Mouse (Mus musculus) ES-CJ7 (cell line): Measurements from ENCODE around the gene Mycbpap.

Source experiments
- DNase-seq: peaks from one replicate; pipeline ENCODE4 v3.0.0; 2011; ENCODE audit warnings: low read depth, low spot score

Gene Mycbpap

DNA sequence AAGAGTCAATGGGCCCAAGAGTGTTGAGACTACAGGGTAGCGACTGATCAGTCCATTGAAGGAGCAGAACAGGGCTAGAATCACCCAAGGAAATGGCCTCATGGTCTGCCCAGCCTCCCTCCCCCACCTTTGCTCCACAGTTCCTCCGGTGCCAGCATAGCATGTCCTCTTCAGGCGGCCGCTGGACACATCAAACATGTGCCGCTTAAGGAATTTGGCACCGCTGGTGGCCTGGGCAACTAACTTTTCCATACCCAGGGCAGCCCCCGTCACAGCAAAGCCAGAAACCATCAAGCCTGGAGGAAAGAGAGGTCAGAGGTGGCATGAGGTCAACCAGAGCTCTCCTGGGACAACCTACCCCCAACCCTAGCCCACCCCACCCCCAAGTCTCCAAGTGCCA, 39.6 kb downstream of the Mycbpap start:
- no peak for DNase-seq

DNA sequence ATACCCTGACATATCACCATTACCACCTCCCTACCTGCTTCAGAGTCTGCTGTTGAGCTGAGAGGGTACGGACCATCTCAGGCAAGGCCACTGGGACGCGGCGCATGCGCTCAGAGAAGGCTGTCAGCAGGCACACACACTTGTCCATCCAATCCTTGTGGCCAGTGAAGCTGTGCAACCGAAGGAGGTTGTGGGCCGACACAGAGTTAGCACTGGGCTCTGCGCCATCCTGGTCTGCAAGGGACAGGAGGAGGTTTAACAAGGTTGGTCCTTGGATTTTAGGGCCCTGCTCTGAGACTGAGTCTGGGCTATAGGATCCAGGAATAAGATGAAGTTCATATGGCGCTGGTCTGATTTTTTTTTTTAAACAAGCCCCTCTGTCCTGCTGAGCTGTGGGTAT, 41.2 kb downstream of the Mycbpap start:
- no peak for DNase-seq

DNA sequence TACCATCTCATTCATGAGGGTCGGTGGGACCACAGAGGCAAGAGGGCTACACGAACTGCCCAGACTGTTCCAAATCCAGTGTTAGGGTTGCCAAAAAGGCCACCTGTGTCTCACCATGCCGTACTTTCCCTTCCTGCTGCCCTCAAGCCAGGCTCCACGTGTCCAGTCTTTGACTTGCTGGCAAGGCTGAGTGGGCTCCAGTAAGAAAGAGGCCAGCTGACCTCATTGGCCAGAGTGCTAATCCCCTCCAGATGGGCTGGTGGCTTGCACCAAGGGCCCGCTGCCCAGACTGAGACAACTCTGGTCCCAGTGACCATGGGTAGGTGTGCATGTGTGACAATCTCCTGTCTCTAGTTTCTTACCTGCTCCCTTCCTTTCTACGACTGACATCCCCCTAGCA, 43.9 kb downstream of the Mycbpap start:
- no peak for DNase-seq

DNA sequence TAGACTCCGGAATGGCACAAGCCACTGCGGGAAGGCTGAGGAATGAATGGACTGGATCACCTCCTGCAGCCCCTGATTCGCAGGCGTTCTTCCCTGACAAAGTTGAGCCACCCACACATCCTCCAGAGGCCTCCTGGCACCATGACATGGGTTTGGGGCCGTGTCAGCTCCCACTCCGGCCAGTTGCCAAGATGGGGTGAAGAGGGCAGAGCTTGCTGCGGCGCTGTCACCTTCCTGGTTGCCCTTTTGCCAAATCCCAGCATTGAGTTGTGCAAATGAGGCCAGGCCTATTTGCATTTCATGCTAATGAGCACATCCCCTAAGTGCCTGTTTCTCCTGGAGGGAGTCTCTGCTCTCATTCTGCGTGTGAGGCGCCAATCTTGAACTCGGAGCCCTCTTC, 45.8 kb downstream of the Mycbpap start:
- DNase-seq, result no peak

DNA sequence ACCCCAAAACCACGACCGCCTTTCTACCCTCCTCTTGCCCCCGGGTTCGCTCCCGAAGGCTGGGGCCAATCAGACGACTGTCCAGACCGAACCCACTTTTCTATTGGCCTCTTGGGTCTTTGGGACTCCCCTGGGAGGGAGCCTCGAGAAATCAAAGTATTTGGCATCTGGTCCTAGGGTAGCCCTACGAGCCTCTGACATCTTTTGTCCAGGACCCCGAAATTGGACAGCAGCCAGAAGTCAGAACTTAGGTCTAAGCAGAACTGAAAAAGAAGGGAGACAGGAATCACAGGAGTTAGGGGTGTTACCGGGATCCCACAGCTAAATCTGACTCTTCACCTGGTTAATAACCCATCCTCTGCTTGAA, 47.0 kb downstream of the Mycbpap start:
- peak; percentile 20 for DNase-seq

DNA sequence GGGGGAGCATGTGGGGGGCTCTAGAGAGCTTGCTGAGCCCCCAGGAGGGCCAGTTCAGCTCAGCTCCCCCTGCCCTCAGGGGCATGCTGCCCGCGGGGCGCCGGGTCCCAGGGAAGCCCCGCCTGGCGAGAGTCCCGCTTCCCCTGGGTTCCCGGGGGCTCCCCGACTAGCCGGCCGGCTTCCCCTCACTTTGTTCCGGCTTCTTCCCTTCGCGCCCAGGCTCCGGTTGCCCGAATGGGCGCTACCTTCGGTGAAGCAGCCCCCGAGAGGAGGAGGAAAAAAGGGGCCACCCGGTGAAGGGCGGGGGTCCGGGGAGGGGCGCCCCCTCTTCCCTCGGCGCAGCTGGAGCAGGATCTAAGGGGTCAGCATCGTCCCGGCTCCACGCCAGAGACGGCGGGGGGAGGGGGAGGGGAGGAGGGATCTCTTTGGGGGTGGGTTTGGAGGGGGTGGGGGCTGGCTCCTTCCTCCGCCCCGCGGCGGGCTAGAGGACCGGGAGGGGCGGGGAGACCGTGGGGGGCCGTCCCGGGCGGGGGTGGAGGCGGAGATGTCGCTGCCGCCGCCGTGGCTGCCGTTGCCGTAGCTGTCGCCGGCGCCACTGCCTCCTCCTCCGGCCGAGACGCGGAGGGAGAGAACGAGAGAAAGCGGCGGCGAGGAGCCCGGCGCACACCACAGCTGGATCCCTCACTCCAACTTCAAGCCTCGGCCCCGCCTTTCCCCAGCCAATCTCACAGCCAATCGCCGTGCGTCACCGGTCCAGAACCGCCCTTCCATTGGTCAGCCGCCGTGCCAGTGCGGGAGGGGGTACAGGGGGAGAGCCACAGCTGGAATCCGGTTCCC, 47.6 kb downstream of the Mycbpap start, which contains the start of gene Cacna1g:
Gene Cacna1g (minus strand): TSS at position 492 of the 837 bp plus-strand sequence.
- peak; percentile 82 for DNase-seq

DNA sequence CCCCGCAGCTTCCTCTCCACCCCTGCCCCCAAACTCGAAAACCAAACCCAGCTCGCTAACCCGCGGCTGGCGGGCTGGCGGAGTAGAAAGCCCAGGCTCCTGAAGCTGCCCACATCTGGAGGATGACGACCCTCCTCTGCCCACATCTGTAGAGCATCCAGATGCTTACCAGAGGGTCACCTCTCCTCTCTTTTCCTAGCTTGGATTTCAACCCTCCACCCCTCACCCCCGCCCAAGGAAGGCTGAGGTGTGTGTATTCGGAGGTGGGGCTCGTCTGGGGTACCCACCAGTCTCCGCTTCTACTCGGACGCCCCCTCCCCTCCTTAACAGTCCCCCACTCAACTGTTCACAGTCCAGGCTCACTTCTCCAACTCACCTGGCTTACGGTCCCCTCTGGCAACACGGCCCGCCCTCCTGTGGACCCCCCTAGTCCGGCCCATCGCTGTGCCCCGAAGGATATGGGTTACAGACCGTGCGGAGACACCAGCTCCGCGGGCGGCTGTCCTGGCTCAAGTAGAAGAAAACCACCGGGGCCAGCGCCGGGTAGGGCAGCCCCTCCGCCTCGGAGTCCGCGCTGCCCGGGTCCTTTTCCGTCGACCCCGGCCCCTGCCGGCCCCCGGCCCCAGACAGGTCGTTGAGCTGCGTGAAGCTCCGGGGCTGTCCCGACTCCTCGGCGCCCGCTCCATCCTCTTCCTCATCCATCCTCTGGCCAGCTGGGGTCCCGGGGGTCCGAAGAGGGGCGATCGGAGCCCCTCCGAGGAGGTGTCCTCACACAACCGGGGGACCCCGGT, 48.4 kb downstream of the Mycbpap start:
- DNase-seq, result no peak

DNA sequence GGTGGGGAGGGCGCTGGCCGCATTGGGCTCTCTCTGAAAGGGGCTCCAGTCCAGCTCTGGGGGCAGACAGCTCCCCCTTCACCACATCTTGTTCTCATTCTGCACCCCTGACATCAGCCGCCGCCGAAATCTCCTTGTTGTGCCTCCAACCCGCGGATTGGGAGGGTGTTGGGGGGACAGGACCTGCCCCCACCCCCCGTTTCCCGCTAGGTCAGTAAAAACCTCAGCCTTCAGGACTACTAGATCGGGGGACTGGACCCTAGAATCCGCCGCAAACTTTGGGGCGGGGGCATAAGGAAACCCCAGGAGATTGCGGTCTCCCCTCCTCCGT, 49.0 kb downstream of the Mycbpap start:
- DNase-seq, result no peak

DNA sequence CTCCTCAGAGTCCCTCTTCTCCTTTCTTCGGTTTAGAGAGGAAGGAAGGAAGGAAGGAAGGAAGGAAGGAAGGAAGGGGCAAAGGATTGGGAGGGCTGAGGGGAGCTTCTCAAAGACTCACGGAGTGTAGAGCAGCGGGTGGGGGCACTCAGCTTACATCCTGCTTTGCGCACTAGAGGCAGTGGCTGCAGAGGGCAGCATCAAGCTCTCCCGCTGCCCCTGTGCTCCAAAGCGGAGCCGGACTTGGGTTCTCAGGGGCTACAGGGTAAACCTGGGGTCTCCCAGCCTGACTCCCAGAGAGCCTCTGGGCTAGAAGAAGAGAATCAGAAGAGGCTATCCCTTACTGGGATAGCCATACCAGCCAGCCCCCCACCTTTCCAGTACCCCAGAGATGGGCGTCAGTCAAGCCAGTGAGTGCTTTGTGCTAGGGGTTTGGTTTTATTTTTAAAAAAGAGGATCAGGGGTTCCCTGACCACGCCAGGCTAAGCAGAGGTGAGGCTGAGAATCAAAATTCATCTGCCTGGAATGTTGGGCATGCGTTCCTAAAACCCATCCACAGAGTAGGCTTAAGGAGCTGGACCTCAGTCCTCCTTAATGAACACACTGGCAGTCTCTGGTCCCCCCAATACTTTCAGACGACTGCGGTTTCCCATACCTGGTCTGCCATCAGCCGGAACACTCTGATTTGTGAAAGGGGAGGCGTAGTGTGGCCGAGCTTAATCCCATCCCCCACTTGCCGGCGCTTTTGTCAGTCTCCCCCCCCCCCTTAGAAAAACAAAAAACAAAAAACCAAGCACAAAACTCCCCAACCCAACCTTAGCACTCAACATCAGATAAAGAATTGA, 49.6 kb downstream of the Mycbpap start:
- DNase-seq, result no peak

DNA sequence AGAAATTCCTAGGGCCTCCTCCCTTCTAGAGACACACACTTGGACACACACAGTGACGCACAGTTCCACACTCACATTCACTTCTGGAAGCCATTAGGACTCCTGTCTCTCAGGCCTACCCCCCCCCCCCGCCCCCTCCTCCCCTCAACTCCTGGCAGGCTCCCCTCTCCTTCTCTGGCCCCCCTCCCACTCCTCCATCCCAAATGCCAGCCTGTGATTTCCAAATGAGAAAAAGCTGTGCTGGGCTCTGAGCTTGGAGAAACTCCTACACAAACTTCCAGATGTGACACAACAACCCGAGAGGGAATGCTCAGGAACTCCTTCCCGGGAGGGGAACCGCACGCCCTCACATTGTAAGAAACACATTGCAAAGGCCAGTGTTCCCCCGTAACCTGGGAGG, 51.2 kb downstream of the Mycbpap start:
- no peak for DNase-seq

DNA sequence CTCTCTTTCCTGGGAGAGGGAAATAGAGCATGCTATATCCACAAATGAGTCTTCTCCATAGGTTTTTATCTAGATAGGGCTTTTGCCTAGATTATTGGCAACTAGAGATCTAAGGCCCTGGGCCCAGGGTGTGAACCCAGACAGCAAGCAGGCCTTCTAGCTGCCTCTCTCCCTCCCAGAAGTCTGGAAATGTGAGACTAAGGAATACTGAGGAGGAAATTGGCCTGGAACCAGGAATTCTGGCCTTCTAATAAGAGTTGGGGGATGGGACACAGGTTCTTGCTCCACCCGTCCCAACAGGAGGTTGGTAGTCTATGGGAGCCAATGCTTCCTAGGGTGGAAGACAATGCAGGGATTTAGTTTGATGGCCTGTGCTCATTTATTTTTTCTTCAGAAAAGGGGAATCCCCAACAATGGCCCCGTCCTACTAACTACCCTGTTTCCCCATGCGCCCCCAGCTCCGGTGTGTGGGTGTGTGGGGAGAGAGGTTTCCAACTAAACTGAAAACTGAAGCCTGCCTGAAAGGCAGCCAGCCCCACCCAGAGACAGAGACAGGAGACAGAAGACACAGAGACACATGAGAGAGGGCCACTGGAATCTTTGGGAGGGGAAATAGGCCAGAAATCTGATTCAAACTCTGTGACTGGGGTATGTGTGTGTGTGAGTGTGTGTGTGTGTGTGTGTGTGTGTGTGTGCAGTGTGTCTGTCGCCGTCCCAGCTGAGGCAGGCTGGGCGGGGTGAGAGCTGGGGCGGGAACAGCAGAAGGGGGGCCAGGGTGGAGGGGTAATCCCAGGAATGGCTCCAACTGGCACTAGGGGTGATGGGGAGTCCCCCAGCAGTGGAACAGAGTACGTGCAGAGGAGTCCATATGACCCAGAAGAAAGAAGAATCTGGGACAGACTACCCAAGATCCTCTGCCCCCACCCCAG, 52.1 kb downstream of the Mycbpap start:
- DNase-seq, result peak; percentile 25

DNA sequence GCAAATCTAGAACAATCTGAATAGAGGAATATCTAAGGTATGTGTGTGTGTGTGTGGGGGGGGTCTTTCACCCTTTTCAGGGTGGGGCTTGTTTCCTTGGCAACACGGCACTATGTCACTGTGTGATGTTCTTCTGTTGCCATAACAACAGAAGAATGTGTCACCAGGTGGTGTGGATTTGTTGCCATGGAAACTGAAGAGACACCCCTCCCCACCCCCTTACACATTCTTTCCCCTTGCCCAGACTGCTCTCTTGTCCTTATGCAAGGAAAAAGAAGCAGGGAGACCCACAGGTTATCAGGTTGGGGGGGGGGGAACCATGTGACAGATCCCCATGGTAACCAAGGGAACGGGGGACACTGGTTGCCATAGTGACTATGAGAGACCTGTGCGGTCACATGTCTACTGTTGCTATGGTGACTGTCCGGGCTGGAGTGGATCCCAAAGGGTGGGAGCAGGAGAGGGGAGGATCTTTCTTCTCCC, 52.9 kb downstream of the Mycbpap start:
- peak; percentile 70 for DNase-seq

DNA sequence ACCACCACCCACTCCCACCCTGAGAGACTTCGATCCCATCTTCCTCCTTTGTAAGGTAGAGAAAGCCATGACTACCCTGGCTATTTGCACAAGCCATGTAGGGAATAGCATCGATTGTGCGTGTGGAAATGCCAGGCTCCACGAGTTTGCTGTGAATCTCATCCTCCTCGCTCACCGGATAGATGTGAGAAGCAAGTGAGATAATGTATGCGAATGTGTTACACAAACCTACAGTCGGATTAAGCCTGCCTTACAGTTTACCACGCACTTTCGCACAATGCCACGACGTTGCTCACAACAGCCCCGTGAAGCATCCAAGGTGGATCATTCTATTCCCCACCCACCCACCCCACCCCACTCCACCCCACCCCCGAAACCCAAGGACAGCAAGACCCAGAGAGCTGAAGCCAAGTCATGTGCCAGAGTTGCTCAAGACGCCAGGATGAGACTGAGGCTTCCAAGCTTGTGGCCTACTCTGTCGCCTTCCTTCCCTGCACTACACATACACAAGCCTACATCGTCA, 55.1 kb downstream of the Mycbpap start:
- DNase-seq, result no peak

DNA sequence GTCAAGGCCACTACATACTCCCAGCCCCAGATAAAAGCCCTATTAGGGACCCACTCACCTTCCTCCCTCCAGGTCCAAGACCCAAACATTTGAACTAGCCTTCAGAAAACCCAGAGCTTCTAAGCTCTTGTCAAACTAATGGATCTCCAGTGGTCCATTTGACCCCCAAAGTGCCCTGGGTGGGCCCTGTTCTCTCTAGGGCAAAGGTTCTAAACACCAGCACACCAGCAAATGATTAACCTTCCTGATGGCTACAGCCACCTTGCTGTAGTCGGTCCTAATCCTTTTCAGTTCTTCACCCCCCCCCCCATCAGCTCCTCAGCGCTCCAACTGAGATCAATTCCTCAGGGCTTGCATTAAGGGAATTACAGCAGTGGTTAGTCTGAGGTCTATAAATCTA, 57.4 kb downstream of the Mycbpap start:
- no peak for DNase-seq

DNA sequence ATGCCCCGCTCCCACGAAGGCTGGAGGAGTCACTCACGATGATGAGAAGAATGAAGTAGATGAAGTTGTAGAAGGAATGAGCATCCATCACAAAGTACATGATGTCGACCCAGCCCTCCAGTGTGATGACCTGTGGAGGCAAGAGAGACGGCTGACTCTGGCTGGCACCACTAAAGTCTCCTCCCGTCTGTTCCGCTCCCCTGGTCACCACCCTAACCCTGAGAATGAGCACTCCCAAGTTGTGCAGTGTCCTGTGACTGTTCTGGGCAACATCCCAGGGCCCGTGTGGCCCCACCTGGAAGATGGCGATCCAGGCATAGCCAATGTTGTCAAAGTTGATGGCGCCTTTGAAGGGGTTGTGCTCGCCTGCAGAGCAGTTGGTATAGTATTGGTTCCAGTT, 59.7 kb downstream of the Mycbpap start:
- no peak for DNase-seq

DNA sequence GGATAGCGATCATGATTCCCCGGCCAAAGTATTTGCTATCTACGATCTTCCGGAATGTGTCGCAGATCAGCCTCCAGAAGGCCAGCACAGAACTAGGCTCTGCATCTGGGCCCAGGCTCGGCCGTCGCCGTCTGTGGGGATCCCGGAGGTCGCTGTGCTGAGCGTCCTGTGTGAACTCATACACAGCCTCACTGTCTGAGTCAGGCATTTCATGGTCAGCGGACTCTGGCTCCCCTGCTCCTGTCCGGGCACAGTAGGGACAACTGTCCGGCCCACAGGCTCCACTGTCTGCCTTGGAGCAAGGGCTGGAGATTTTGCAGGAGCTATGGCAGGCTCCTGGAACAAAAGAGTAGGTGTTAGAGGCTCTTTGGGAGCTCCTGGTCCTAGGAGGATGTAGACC, 64.5 kb downstream of the Mycbpap start:
- DNase-seq, result no peak

DNA sequence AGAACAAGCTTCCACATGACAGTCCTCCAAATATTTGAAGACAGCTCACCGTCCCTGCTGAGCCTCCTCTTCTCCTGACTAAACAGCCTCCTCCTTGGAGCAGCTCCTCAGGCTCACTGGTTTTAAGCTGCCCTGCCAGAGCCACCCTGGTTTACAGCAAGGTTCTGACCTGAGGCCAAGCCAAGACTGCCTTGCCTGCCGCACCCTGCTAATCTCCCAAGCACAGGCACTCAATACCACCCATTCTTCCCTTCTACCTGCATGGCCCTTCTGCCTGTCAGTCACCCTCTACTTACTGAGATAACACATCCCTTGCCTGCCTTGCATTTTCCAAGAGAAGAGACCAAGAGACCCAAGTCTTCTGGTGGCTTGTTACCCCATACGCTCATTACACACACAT, 65.2 kb downstream of the Mycbpap start:
- no peak for DNase-seq

DNA sequence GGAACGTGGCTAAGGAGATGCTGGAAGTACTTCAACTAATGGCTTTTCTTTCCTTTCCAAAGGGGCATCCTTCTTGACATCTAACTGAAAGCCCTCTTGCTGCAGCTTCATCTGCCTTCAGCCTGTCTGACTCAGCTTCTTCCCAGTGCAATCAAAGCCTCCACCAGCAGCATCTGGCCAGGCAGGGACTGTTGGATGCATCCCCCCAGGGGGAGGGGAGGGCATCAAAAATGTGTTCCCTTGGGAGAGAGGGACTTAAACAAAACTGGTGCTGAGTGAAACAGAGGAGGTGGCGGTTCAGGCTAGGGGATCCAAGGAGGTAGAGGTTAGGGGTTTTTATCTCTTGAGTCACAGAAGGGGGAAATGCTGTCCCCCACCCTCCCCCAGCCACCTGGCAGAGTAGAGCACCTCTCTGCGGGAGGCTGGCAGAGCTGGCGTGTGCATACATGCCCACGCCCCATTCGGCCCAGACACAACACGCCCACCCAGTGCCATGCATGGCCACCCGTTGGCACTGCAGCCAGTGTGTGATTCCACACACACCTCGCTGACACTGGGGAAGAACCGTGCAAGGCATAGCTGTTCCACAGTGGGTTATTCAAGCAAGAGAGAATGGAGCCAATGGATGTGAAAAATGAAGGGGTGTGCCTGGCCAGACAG, 66.3 kb downstream of the Mycbpap start:
- no peak for DNase-seq

DNA sequence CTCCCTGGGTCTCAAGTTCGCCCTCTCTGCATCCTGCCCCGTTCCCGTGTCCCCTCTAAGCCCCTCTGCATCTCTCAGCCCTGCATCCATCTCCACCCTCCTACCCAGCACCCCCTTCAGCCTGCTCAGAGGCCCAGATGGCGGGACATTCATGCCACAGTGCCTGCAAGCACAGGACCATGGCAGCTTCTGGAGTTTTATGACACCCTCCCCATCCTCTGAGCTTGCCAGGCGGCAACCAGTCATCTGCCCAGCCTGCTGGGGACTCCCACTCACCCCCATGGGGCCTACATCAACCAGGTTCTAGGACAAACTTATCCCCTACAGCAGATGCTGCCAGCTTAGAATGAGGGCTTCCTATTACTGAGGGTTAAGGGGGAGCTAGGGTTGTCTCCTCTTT, 66.8 kb downstream of the Mycbpap start:
- DNase-seq, result no peak
